Mouse (Mus musculus): ENCODE data around the gene Rab11fip4.
A peak's percentile ranks its signal among the peaks of the same experiment; 100 is the strongest.

- no peak for TF ChIP-seq CTCF (IDR thresholded peaks at IDR 0.05; ENCODE audit: borderline replicate concordance, insufficient read depth, low read length)
- peak; percentile 72 for TF ChIP-seq POLR2A (IDR thresholded peaks at IDR 0.05; ENCODE audit: low read depth, low read length)
Observed at GRCm38 (mm10) chr11:79704318-79705150, 113.5 kb downstream of the Rab11fip4 start.

Data from embryonic fibroblast, embryonic 13.5 days (primary cell).